Mouse (Mus musculus) embryonic fibroblast, embryonic 13.5 days (primary cell): Measurements from ENCODE around the gene Nit2. TPM values are rescaled to one million over a fixed set of nuclear protein-coding genes. Genes with fewer than 3 reads are reported as not detected.

Experiments
- H3K27ac ChIP-seq: 2 replicates; pipeline ENCODE4 v1.5.1; 2012; ENCODE audit warnings: low read length, control low read depth, inconsistent platforms; ENCODE audit not compliant: insufficient read depth
- H3K4me1 ChIP-seq: 2 replicates; pipeline ENCODE4 v1.6.1; 2011; ENCODE audit warnings: low read length; ENCODE audit not compliant: control insufficient read depth, insufficient read depth
- H3K4me3 ChIP-seq: 2 replicates; pipeline ENCODE4 v1.5.1; 2011; ENCODE audit warnings: mild to moderate bottlenecking, control low read depth, low read length; ENCODE audit not compliant: insufficient read depth
- CTCF ChIP-seq: IDR thresholded peaks from 2 replicates; pipeline ENCODE4 v1.5.1; 2011; ENCODE audit warnings: mild to moderate bottlenecking, control low read depth, low read length, moderate library complexity, borderline replicate concordance; ENCODE audit not compliant: insufficient read depth
- POLR2A ChIP-seq: IDR thresholded peaks from 2 replicates; pipeline ENCODE4 v1.6.1; 2011; ENCODE audit warnings: low read depth, mild to moderate bottlenecking, control low read depth, low read length, moderate library complexity
- polyA plus RNA-seq: library from polyadenylated mRNA; stranded (reverse); fragments of >200 nt; gene quantifications from 2 replicates; pipeline ENCODE4 v1.2.4, GENCODE M21; 2011; ENCODE audit warnings: low read depth; ENCODE audit not compliant: missing spikeins, insufficient read length

Nit2 gene
- polyA plus RNA-seq, 1 experiment: 91.4 TPM

- TF ChIP-seq CTCF (no peak), POLR2A (no peak)
- H3K27ac ChIP-seq: no peak overlapping the region
Observed at GRCm38 (mm10) chr16:57131544-57131943, 35.6 kb downstream of the Nit2 start.

GRCm38 (mm10) chr16:57130752-57131400 lies 36.3 kb downstream of the Nit2 start:
- H3K4me1 ChIP-seq: no peaks in the 10 kb centered on the region
- TF ChIP-seq CTCF: no peak
- TF ChIP-seq POLR2A: no peak
- H3K4me3 ChIP-seq: no peak overlapping the region
- no peak overlapping the region for H3K27ac ChIP-seq

More at GRCm38 (mm10) chr16:57131544-57131943, 35.6 kb downstream of the Nit2 start:
- no peak overlapping the region for H3K4me3 ChIP-seq
- no peaks in the 10 kb centered on the region for H3K4me1 ChIP-seq

GRCm38 (mm10) chr16:57127825-57128224 lies 39.3 kb downstream of the Nit2 start:
- Histone ChIP-seq H3K4me1 (no peaks in the 10 kb centered on the region; the same call in 1 of the 2 replicates), H3K27ac (no peak overlapping the region), H3K4me3 (no peak overlapping the region)
- no peak for TF ChIP-seq POLR2A
- TF ChIP-seq CTCF: no peak

DNA sequence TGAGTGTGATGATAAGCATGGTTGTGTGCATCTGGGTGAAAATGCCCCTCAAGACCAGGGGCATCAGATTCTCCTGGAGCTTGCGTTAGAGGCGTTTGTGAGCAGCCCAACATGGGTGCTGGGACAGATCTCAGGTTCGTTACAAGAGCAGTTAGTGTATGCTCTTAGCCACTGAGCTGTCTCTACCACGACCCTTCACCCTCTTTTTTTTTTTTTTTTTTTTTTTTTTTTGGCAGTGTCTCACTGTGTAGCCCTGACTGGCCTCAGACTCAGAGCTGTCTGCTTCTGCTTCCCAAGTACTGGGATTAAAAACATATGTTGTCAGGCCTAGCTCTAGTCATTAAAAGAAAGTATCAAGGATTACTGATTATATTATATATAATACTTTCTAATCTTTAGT lies 40.9 kb downstream of the Nit2 start:
- Histone ChIP-seq H3K27ac (no peak overlapping the region), H3K4me1 (no peaks in the 10 kb centered on the region; the same call in 1 of the 2 replicates), H3K4me3 (no peak overlapping the region)
- TF ChIP-seq CTCF: no peak
- TF ChIP-seq POLR2A: no peak

DNA sequence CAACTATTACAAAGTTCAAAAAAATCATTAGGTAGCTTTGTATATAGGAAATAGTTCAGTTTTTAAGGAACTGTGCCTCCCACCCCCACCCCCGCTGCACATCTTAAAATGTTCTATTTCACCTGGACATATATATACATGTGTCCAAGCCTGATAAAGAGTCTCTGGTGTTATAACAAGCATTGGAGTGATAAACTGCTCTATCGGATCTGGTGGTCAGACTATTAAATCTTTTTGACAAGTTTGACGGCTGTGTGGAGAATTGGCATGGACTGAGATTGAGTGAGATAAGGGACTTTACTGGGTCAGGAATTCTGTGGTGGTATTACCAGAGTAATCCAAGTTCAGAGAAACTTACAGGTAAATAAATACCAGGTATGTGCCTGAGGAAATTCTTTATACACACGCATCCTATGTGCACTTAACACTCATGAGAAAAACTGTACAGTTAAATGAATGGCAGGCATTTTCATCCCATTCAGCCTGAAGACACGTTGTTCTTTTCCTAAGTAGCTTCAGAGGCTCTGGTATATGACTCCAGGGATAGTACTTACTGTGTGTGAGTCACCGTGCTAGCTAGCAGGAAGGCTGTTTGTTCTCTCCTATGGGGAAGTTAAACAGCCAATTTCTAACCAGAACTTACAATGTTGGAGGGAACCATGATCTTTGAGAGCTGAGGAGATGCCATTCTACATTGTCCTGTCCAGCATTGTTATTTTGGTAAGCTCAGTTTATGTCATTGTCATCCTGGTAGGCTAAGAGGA lies 44.3 kb downstream of the Nit2 start:
- no peaks in the 10 kb centered on the region; the same call in 1 of the 2 replicates for H3K4me1 ChIP-seq
- 0 out of 2 replicates have a peak overlapping the region, but pooled peaks have one; percentile 60 for H3K27ac ChIP-seq

GRCm38 (mm10) chr16:57121816-57122415 lies 45.2 kb downstream of the Nit2 start:
- no peak for TF ChIP-seq CTCF
- TF ChIP-seq POLR2A: no peak
- H3K4me3 ChIP-seq: peak overlapping the region; percentile 65
- H3K27ac ChIP-seq: peak overlapping the region; percentile 60
- H3K4me1 ChIP-seq: no peaks in the 10 kb centered on the region; the same call in 1 of the 2 replicates

More for the DNA sequence above, 44.3 kb downstream of the Nit2 start:
- peak overlapping the region; percentile 65 for H3K4me3 ChIP-seq
- TF ChIP-seq CTCF (no peak), POLR2A (no peak)

DNA sequence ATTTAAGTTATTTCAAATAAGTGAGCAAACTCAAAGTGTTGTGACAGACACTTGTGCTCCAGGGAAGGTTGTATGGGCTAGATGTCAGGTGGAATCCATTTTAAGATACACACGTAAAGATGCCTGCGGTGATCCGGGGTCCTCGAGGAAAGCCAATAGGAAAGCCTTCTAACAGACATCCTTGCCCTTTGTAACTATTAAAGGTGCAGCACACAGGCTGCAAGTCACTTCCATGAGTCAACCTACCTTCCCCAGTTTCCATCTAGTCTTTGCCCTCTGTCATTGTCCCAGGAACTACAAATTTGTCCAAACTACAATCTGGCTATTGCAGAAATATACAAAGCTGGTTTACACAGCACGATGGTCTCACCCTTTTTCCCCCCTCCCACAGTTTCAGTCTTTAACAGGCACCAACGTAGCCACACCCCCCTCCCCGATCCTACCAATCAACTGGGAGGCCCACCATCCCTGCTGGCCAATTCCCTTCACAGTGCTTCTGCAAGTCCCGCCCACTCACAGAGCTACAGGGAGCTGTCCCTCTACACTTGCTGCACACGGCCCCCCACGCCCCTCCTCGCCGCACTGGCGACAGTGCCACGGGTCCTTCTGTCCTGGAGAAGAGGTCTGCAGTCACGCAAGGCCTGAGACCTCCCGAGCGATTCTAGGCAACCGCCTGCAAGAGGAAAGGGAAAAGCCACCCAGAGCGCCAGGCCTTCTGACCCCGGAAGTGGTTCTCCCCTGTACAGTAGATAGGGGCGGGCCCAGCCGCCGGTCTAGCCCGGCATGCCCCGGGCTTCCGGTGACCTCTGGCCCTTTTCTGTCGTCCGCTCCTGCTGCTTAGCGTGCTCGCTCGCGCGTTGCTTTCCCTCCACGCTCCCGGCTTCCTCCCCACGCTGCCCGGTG lies 46.0 kb downstream of the Nit2 start, which contains the start of gene Tomm70a:
Gene Tomm70a (plus strand): TSS at position 791 of the 903 bp plus-strand sequence.
- Histone ChIP-seq H3K27ac (peak within 1 kb of the TSS; percentile 69), H3K4me3 (peak within 1 kb of the TSS; percentile 65), H3K4me1 (no peaks in the 10 kb centered on the region; the same call in 1 of the 2 replicates)
- TF ChIP-seq CTCF: no peak
- peak; percentile 73 for TF ChIP-seq POLR2A

GRCm38 (mm10) chr16:57117562-57117961 lies 49.6 kb downstream of the Nit2 start:
- no peaks in the 10 kb centered on the region for H3K4me1 ChIP-seq
- H3K4me3 ChIP-seq: no peak overlapping the region
- no peak overlapping the region for H3K27ac ChIP-seq
- TF ChIP-seq CTCF: no peak

- TF ChIP-seq CTCF (no peak), POLR2A (no peak)
- no peak overlapping the region for H3K27ac ChIP-seq
- H3K4me3 ChIP-seq: no peak overlapping the region
- H3K4me1 ChIP-seq: no peaks in the 10 kb centered on the region
Observed at GRCm38 (mm10) chr16:57116066-57116465, 51.1 kb downstream of the Nit2 start.

Other genes starting within 250 kb of the Nit2 start
- not detected in 2 replicates for gene Lnp1, start 239.3 kb downstream of the Nit2 start, polyA plus RNA-seq
- gene Tmem45a2, start 96.0 kb downstream of the Nit2 start, polyA plus RNA-seq: not detected in 2 replicates
- gene Tomm70a, start 45.6 kb downstream of the Nit2 start, polyA plus RNA-seq: 66.0 and 72.8 TPM in 2 replicates
- gene Tbc1d23, start 64.2 kb upstream of the Nit2 start, polyA plus RNA-seq: 47.6 and 52.5 TPM in 2 replicates
- gene Tmem30c, start 125.5 kb upstream of the Nit2 start, polyA plus RNA-seq: 0.13 and 0.19 TPM in 2 replicates
- gene Filip1l, start 185.8 kb upstream of the Nit2 start, polyA plus RNA-seq: 138 and 223 TPM in 2 replicates